Mouse (Mus musculus): Measurements from ENCODE around the gene Brwd1.
"Not testable (repeated sequence)": the region's sequence is repeated elsewhere in the genome, so short reads cannot be mapped to it uniquely, and the experiment has no call there.

The Brwd1 gene

DNA sequence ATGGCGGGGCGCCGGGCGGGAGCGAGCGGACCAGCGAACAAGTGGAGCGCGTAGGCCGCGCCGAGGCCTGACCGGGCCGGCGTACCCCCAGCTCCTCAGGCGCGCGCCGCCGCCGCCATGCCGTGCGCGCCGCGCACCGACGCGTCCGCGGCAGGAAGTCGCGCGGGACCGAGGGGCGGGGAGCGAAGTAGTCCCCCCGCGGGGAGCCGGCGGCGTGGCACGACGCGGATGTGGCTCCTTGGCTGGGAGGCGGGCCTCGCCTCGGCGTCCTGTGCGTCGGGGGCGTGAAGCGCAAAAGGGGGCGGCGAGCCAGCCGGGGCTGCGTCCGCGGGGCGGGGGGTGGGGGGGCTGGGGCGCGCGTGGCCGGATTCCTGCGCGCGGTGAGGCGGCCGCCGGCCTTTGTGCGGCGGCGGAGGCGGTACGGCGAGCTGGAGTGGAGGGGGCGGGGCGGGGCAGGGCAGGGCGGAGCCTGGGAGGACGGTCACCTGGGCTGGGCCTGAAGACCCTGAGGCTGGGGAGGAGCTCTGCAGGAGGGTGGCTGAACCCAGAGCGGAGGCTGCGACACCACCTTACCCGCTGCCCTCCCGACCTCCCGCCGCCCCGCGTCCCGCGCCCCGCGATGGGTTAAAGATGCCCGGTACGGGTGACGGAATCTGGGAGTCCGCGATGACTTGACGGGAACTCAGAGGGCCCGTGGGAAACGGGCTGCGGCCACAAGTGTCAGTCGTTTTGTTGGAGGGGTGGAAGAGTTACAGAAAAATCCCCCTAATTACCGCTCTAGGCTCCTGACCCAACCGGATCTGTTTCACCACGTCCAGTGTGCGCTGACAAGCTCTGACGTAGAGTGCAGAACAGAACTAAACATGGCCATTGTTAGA lies at the start of gene Brwd1:
Brwd1 (minus strand) TSS at position 226 of the 878 bp plus-strand sequence.
- peak; percentile 94 for DNase-seq

DNA sequence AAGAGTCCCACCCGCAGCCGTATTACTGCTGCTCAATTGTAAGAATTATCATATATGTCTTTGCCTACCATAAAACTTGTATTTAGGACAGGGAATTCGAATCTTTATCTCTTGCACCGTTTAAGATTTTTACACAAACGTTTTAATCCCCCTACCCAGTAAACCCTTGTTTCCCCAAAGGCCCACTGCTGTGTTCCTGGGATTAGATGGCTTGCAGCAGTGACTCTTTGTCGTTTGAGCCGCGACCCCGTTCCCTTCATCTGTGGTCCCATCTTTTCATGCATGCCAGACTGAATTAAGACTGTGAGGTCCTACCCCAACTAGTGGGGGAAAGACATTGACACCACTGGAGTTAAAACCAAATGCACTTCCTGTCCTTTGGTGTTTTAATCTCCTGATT lies 46.1 kb upstream of the Brwd1 start:
- no peak for DNase-seq

DNA sequence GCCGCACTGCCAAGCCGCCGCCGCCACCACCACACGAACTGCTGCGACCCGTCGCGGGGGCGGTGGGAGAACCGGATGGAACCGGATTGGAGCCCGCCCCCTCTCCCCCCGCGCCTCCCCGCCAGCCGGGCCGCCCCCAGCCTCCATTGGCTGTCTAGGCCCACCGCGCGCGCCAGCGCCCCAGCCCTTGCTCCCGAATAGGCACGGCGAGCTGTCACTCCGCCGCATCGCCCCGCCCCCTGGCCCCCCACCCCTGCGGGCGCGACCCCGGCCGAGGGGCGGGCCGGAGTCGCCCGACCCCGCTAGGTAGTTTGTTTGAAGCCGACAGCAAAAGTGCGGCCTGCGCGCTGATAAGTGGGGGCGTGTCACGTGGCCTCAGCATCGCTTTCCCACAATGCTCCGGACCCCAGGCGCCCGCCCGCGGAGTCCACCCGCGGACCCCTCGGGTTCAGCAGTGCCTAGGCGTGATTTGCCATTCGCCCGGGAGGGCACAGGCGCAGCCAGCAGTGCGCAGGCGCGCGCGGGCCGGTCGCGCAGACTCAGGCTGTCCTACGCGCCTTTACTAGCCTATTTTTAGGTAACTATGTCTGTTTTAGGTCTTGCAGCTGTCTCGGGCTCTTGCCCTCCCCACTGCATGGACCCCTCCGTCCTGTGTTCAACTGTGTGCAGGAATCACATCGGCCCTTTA lies 45.5 kb upstream of the Brwd1 start, which contains the start of gene Hmgn1:
Hmgn1 (minus strand) TSS at position 73 of the 688 bp plus-strand sequence.
- peak; percentile 98 for DNase-seq

DNA sequence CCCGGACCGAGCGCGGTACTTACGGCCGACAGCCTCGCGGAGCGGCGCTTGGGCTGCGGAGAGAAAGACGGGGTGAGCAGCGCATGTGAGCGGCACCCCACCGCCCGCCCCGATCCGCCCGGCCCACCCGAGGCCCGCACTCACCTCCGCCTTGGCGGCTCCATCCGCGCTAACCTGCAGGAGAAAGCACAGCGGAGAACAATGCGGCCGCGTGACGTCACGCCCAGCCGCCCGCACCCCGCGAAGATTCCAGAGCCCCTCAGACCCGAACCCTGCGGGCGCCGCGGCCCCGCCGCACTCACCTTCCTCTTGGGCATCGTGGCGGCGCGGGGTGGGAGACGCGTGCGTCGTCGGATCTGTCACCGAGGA lies 44.9 kb upstream of the Brwd1 start:
- no peak for DNase-seq

DNA sequence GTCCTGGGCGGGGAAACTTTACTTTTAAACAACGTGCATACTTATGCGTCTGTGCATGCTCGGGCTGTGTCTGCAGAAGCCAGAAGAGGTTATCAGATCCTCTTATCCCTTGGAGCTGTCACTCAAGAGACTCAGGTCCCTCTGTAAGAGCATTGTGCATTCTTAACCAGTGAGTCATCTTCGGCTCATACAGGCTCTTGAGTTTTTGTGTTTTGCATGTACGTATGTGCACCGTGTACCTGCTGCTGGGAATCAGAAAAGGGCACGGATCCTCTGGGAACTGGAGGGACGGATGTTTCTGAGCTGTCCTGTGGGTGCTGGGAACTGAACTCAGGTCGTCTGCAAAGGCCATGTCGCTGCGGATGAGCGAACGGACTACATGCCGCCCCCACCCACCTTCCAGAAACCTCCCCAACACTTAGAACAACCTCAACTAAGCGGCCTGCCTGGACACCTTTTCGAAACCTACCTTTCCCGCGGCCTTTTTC lies 44.4 kb upstream of the Brwd1 start:
- no peak for DNase-seq

DNA sequence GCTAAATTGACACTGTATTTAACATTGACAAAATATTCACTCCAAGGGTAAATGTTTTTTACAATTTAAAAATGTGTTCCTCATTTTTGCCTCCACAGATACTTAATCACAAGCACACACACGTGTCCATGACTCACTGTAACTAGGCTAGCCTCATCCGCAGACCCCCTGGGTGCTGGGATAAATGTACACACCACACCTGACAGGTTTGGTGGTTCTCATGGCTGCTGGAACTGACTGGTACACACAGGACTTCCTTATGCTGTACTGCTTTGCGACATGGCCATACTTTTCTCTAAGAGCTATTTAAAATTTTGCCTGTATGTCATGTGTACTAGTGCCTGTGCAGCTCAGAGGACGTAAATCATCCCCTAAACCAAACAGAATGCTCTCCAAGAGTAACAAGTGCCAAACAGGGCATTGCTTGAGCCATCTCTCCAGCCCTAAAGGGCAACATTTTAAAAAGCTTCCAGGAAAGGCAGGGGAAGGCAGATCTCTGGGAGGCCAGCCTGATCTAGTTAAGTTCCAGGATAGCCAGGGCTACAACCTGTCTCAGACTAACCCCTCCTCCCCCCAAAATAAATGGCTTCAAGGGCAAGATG lies 37.8 kb upstream of the Brwd1 start:
- DNase-seq = no peak

DNA sequence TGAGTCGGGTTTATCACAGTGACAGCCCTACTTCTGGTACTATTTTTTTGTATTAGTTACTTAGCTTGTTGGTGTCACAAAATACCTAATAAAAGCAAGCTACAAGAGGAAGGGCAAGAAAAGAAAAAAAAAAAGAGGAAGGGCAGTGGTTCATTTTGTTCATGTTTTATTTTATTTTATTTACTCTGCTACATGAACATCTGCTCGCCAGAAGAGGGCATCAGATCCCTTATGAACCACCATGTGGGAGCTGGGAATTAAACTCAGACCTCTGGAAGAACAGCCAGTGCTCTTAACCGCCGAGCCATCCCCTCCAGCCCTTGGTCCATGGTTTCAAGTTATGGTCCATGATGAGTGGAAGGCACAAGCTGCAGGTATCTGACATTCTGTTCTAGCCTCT lies 32.4 kb upstream of the Brwd1 start:
- peak in 1 of 2 experiments; percentile 15 for DNase-seq

DNA sequence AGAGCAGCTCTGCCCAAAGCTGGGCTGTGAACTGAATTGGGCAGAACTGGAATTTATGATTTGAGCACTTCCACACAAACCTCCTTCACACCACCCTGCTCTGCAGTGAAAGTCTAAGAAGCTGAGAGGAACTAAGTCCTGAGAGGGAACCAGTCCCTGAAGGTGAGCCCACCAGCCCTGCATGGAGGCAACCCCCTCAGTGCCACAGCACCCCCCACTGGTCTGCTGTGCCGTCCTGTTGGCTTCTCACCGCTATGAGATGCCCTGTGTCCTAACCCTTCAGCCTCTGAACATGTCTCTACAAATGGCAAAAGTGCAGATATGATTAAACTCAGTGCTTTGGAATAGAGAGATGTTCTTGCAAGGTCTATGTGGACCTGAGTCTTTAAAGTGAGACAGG lies 30.4 kb upstream of the Brwd1 start:
- DNase-seq = no peak

DNA sequence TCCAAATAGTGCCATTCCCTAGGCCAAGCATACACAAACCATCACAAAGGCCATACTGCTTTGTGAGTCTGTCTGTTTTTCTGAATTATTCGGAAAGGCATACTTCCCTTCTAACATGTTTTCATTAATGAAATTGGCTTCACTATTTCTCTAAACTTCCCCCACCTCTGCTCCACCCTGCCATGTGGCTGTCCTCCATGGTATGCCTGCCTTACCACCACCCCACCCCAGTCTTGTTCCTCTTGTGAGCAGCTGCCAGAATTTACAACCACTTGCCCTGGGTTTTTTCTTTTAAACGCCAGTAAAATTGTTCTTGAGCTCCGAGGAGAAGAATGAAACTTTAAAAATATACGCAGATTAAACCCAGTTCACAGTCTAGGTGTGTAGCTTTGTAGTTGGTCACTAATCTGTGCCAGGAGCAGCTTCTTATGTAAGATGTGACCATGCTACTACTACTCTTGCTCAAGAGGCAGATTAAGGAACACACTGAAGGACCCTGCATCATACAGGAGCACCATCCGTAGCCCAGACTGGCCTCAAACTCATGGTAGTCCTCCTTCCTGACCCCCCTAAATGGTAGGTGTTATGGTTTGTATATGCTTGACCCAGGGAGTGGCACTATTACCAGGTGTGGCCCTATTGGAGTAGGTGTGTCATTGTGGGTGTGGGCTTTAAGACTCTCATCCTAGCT lies 28.5 kb upstream of the Brwd1 start:
- no peak for DNase-seq

DNA sequence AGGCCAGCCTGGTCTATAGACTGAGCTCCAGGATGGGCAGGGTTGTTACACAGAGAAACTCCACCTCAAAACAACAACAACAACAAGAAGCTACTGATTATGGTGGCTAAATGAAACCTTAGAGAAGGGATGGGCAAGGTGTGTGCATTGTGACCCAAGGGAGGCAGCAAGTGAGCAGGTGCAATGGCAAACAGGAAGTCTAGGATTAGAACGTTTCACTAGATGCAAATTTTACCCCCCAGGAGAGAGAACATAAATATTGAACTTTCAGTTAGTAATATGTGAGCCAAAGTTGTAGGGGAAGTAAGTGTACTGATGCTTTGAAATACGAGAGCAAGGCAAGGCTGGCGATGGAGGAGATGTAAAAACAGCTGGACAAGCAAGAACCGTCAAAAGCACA lies 27.3 kb upstream of the Brwd1 start:
- no peak for DNase-seq

DNA sequence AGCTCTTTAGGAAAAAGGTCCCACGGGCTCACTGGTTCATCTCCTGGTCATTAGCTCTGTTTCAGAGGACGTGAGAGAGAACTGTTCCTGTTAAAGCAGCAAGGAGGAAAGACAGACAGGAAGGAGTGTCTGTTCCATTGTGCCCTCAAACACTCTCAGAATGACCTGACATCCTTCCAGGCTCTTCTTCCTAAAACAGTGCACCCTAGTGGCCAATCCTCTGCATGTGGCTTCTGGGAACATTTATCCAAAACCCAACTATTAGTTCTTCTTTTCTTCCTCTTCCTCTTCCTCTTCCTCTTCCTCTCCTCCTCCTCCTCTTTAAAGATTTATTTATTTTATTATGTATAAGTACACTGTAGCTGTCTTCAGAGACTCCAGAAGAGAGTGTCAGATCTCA lies 20.7 kb upstream of the Brwd1 start:
- DNase-seq = peak; percentile 34 to 55

DNA sequence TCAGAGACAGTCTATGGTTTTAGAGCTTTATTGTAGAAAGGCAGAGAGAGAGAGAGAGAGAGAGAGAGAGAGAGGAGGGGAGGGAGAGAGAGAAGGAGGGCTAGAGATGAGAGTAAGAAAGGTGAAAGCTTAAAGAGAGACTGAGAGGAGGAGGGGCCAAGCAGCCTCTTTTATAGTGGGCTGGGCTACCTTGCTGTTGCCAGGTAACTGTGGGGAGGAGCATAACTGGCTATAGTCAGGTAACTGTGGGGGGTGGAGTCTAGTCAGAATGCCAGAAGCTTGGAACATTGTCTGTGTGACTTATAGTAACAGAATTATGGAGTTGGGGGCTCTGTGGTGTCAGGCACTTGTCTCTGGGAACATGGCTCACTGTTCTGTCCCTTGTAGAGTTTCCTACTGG lies 15.5 kb upstream of the Brwd1 start:
- not testable (repeated sequence) for DNase-seq

DNA sequence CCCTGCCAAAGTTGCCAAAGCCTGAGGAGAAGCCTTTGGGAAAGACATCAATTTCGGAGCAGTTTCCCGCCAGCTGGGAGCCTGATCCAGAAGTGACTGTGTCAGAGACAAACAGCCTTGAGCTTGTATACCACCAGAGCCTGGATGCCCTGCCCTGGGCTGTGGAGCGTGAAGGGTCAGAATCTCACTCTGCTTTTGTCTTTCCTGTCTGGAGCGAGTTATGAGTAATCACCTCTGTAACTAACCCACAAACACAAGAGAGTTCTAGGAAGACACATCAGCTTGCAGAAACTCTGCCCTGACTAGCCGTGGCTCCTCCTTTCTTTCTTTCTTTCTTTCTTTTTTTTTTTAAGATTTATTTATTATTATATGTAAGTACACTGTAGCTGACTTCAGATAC lies 13.6 kb upstream of the Brwd1 start:
- DNase-seq = no peak

DNA sequence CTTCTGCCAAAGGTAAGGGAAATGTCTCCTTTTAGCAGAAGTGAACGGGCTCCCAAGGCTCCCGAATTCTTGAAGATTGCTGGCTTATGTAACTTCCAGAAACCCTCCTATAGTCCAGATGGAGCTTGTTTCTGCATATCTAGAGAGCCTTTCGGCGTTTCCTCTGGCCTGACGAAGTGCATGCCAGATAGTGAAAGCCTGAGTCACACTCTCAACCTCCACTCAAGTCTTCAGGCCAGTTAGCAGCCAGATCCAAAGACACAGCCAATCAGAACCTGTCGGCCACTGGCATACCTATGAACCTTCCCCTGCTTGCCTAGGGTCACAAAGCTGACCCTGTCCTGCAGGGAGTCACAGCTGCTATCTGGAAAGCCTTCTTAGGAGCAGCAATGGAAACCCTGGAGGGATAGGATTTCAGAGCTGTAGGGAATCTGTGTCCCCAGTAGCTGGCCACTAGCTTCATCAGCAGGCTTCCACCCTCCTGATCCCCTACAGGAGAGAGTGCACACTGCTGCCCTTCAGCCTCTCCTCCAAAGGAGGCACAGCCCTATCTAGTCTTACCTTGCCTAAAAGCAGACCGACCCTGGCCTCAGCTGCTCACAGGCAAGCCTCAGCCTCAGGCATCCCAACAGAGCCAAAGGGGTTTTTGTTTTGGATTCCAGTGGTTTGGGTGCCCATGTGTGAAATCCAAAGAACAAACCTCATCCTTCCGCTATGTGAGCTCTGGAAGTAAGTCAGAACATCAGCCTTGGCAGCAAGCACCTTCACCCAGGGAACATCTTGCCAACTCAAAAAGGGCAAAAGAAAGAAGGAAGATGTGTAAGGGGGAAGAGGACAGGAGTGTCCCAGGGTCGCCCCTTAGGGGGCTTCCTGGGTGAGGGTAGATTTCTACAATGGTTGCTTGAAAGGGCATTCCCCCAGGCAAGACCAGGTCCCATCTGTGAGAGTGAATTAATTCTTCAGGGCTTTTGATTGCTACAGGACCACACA lies 9.5 kb upstream of the Brwd1 start:
- no peak for DNase-seq

DNA sequence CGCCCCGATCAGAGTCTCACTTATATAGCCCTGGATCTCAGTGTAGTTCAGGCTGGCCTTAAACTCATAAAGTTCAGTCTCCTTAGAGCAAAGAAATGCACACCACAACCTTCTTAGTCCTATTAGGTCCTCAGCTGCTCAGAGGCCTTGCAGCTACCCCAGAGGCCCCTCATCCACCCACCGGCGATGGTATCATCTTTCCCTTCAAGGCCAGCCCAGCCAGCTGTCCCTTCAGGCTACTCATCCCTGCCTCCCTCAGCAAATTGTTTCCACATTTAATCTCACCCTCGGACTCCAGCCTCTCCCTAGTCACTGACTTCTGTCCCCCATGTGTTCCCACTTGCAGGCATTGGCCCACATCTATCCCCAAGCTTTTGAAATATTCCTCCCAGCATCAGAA lies 5.8 kb upstream of the Brwd1 start:
- no peak for DNase-seq

DNA sequence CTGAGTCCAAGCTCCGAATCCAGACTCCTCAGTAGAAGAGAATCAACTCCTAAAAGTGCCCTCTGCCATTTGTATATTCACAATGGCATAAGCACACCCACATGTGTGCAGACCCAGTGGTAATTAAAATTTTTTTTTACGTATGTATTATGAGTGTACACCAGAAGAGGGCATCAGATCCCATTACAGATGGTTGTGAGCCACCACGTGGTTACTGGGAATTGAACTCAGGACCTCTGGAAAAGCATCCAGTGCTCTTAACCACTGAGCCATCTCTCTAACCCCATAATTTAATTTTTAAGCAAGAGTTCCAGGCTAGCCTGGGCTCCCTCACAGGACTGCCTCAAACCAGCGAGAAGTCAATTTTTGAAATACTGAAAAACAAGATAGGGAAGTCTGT lies 5.1 kb upstream of the Brwd1 start:
- no peak for DNase-seq

DNA sequence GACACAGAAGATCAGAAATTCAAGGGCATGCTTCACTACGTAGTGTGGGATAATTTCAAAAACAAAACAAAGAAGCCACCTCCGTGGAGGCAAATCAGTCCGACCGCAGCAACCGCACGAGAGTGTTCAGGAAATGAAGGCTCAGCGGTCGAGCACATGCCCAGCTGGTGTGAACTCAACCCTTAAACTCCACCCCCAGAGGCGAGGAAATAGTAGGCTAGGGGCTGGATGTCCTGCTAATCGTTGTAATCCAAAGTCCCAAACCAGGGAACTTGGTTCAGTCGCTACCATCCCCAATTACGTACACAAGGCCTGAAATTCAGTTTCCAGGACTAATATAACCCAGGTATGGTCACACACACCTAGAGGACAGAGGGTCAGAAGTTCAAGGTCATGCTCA lies 4.7 kb upstream of the Brwd1 start:
- no peak for DNase-seq

DNA sequence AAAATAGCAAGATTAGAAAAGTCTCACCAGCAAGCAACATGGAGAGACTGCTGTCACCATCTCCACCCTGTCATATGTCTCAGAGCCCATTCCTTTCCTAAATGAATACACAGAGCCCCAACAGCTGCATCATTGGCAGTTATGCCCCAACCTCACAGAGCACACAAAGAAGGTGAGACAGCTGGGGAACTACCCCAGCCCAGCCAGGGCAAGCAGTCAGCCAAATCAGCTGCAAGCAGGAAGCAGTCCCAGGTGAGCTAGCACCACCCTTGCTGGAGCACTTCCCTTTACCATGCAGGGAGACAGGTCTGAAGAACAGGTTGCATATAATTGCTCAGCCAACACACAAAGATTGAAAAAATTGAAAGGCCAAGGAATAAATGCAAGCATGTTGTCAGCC lies 3.3 kb upstream of the Brwd1 start:
- no peak for DNase-seq

DNA sequence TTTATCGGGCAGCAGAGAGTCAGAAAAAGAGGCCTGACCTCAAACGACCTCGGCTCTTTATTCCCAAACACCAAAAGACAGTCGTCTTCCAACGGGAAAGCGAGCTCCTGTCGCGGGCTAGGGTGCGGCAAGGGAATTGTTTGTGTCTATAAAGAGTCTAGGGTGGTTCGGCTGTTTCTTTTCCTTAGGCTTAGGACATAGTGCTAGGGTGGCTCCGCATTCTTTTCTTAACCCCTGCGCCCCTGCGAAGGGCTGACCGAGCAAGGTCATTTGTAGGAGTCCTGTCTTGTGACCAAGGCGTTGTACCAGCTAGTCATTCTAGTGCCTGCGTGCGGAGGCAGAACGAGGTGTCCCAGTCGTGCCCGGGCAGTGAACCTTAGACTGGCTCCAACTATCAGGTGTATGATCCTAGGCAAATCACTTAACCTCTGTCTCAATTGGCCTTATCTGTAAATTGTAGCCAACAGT lies 887 bp upstream of the Brwd1 start:
- DNase-seq = peak; percentile 79 to 87

DNA sequence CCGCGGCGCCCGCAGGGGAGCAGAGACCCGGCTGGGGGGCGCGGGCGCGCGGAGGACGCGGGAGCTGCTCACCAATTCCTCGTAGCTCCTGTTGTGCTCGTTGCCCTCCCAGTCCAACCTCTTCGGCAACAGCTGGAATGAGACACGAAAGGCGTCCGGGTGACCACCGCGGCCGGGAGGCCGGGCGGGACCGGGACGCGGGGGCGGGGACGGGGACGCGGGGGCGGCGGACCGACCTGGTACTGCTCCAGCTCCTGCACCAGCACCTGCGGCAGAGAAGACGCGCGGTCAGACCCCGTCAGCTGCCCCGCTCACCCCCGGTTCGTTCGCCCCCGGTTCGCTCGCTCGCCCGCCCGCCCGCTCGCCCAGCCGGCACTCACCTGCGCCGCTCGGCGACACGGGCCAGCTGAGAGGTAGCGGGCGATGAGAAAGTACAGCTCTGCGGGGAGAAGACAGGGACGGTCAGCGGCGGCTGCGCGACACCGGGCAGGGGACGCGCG lies 534 bp downstream of the Brwd1 start:
- peak; percentile 56 to 77 for DNase-seq

DNA sequence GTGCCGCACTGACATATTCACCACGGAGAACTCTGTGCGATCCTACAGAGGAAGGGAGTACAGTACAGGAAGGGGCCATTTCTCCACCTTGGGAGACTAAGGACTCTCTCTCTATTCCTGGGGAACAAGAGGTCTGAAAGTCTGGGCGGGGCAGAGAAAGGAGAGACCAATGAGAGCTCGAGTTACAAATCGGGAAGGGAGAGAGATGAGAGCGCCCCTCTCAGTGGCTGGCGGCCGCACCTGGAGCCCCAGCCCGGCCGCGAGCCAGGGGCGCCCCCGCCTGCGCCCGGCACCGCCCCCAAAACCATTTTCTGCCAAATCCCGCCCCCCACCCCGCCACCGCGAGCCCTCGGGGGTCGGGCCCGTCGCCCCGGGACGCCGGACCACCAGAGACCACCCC lies 995 bp downstream of the Brwd1 start:
- DNase-seq = peak; percentile 90 to 93
